Mouse (Mus musculus): ENCODE results near the gene Zc3h7b.

- no peak for TF ChIP-seq POLR2A (IDR thresholded peaks at IDR 0.05; ENCODE audit: low read depth, low read length)
- no peak for TF ChIP-seq CTCF (IDR thresholded peaks at IDR 0.05; ENCODE audit: extremely low read depth, insufficient read length, insufficient replicate concordance, low read depth, low read length)
These were observed 42.4 kb upstream of the Zc3h7b start for GRCm38 (mm10) chr15:81702306-81703093.
